Mouse (Mus musculus) liver, postnatal 0 days (tissue): Measurements from ENCODE around the gene Stn1.

Experiments
- CTCF ChIP-seq: sonication (generic); IDR thresholded peaks from 2 replicates; pipeline ENCODE4 v1.5.1; 2016; ENCODE audit warnings: antibody characterized with exemption, low read depth
- EP300 ChIP-seq: IDR thresholded peaks from 2 replicates; pipeline ENCODE4 v1.6.1; 2016; ENCODE audit warnings: antibody characterized with exemption, low read depth, mild to moderate bottlenecking

DNA sequence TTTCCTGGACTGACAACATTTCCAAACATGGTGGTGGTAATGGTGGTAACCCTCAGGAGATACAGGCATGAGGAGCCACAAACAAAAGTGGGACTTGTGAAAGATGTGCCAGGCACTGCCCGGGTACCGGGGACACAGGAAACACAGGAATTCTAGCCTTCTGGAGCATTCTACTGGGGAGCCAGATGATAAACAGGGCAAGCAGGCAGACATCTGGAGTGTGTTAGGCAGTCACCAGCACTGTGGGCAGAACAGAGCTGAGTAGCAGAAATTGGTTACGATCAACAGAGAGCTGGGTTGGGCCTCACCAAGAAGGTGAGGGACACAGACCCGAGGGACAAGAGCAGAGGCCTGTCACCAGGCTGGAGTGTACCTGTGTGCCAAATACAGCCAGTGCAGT lies 38.4 kb downstream of the Stn1 start:
- no peak for TF ChIP-seq CTCF
- TF ChIP-seq EP300, result no peak
